Mouse (Mus musculus): Measurements from ENCODE around the gene Glis2. TPM values are rescaled to one million over a fixed set of nuclear protein-coding genes. Genes with fewer than 3 reads are reported as not detected.
"Not testable (repeated sequence)": the region's sequence is repeated elsewhere in the genome, so short reads cannot be mapped to it uniquely, and the experiment has no call there.

Glis2 gene
- total RNA-seq, 2 experiments from 2014 or later, result 27.6 to 34.5 TPM

- DNase-seq, result no peak
- intact Hi-C loops (cut with DNase I), result no loop called here
Observed at GRCm38 (mm10) chr16:4578630-4579029, 15.9 kb upstream of the Glis2 start.

GRCm38 (mm10) chr16:4581179-4581578 lies 13.3 kb upstream of the Glis2 start:
- intact Hi-C loops (cut with DNase I); DNase-seq: not testable (repeated sequence)

DNA sequence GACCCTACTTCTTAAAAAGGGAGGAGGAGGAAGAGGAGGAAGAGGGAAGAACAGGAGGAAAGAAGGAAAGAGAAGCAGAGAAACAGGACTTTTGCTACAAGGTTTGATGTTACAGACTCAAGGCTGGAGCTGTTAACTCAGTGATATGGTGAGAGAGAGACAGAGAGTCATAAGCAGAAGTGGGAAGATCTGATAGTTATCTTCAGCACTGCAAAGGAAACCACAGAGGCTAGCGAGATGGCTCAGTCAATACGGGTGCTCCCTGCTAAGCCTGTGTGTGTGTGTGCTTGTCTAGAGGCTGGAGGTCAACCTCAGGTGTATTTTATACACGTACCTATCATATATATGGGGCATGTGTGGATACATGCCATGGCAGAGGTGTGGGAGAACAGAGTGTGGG lies 10.7 kb upstream of the Glis2 start:
- DNase-seq, result no peak
- intact Hi-C loops (cut with DNase I), result no loop called here

DNA sequence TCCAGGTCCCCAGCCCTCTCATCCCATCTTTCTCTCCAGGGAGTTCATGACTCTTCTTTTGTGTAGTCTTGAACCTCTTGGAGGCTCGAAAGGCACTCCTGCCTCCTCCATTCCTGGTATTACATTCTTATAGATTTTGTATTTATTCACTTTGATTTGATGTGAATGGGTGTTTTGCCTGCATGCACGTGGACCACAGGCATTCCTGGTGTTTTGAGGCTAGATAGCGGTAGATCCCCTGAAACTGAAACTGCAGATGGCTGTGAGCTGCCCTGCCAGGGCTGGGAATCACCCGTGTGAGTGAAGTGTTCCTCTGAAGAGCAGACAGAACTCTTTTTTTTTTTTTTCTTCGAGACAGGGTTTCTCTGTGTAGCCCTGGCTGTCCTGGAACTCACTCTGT lies 10.1 kb upstream of the Glis2 start:
- intact Hi-C loops (cut with DNase I), result no loop called here
- DNase-seq, result no peak

DNA sequence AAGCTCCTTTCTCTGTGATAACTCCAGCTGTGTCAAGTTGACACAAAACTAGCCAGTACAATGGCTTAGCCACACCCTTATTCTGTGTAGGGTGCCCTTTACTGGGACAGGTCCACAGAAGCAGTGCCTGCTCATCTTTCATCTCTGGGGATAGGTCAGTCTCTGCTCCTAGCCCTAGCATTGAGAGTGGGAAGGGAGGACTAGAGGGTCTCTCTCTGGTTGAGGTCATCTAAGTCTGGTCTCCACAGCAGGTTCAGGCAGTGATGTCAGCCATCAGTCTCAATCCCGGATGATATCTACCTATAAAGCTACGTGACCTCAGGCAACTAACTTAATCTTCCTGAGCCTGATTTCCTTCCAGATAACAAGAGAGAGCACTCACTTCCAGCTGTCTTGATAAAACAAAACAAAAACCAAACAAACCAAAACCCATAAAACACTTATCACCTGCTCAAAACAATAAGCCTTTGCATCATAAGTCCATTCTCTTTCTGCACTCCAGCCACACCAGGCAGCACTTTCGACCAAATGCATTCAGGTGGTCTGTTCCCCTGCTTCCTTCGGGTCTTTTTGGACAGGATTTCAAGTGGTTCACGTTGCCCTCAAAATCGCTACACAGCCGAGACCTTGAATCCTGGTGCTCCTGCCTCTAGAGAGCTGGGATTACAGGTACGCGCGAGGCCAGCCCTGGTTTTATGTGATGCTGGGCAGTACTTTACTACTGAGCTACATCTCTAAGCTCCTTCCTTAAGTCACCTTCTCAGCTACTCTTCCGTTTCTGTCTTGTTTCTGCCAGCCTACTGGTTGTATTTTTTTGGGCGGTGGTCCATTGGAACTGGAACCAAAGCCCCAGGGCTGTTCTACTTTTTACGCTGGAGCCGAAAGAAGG lies 8.6 kb upstream of the Glis2 start:
- no peak for DNase-seq
- intact Hi-C loops (cut with DNase I), result loop anchor here (2.0 kb wide), 1 partner anchor 23 kb away; no protein-coding TSS in a partner anchor

GRCm38 (mm10) chr16:4586531-4587123 lies 7.9 kb upstream of the Glis2 start:
- peak; percentile 98 to 99 for DNase-seq
- intact Hi-C loops (cut with DNase I), result loop anchor here (2.0 kb wide), 1 partner anchor 24 kb away; no protein-coding TSS in a partner anchor

- intact Hi-C loops (cut with DNase I), result loop anchor here (2.0 kb wide), 1 partner anchor 25 kb away; no protein-coding TSS in a partner anchor
- peak in 1 of 2 experiments; percentile 50 for DNase-seq
Observed at GRCm38 (mm10) chr16:4587516-4588210, 6.8 kb upstream of the Glis2 start.

DNA sequence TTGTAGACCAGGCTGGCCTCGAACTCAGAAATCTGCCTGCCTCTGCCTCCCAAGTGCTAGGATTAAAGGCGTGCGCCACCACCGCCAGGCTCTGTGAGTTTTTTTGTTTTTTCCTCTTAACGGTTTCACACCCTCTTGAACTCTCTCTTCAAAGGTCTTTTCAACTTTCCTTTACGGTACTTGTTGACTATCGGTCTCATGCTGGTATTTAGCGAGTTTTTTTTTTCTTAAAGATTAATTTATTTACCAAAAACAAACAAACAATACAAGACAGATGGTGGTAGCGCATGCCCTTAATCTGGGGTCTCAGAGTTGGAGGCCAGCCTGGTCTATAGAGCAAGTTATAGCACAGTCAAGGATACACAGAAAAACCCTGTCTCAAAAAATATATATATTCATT lies 4.3 kb upstream of the Glis2 start:
- intact Hi-C loops (cut with DNase I), result no loop called here
- DNase-seq, result no peak

DNA sequence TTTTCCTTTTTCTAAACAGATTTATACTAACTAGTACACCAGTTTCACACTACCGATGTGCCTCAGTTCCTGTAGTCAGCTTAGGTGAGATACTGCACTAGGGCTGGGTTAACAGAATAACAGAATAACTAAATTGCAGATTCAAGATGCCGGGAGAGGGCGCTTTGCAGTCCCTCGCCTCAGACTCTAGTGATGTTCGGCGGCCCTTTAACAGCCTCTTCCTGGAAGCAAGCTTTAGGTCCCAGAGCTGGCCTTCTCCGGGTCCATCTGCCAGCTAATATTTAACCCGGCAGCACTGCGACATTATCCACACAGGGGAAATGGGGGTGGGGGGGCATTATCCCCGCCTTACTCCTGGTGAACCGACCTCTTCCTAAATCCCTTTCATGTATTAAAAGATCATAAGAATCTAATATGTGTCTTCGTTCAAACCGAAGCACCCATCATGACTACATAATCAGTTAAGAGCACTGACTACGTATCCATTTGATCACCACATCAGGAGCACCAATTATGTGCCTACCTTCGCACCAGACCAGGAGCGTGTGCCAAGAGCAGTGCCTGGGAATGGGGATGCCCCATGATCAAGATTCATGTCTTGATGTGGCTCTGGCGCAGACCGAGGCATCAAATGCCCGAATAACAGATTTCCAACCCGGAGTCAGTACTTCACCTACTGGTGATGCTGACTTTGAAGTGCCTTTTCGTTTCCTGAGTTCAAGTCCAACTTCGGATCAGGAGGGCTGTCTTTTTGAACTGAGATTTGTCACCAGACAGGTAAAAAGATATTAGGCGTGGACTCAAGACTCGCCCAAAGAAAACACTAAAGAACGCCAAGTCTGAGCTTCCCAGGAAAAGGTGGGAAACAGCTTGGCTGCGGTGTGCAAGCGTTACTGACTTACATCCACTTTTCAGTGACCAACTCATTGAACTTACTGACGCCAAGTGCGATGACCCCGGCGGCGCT lies 1.3 kb upstream of the Glis2 start:
- DNase-seq, result peak; percentile 69 to 75
- intact Hi-C loops (cut with DNase I), result loop anchor here (1.0 kb wide), 1 partner anchor 14 kb away; no protein-coding TSS in a partner anchor

- intact Hi-C loops (cut with DNase I), result no loop called here
- DNase-seq, result peak; percentile 61 to 63
Observed at GRCm38 (mm10) chr16:4594814-4595526, 457 bp downstream of the Glis2 start.

DNA sequence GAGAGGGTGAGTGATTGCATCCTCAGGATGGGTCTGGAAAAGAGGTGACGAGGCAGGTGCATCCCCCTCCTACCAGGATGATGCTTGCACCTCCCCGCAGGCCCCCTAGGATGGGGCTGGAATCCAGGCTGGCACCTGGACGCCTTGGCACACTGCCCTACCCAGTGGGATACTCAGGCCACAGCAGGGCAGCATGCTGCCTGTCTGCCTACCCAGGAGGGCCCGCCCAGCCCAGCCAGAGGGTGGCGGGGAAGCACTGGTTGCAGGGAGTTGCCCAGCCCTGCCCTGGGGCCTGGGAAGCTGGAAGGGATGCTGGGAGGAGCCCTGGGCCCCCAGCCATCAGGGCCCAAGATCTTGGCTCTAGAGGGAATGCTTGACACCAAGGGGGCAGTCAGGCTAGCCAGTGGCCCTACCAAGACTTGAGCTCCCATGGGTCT lies 1.0 kb downstream of the Glis2 start:
- intact Hi-C loops (cut with DNase I), result no loop called here

DNA sequence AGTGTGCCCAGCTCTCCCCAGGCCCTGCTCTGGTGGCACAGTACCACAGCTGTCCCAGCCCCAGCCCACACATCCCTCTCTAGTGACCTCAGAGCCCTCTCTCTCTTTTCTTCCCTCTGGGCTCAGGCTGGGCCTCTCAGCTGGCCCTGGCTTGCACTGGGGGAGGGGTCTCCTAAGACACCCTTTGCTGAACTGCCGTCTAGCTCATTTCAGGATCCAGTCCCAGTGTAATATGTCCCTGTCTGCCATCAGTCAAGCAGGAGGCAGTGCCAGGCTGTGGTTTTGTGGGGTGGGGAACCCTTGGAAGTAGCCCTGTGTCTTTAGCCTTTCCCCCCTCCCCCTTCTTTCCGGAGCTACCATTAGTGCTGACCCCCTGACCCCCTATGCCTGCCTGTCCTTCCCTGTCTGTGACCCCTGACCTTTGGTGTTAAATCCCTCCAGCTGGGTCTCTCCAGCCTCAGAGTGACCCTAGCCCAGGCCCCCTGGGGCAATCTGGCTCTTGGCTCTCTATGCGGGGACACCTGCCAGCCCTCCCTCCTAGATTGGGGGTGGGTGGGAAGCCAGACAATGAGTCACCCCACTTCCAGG lies 1.7 kb downstream of the Glis2 start:
- peak in 1 of 2 experiments; percentile 34 for DNase-seq
- intact Hi-C loops (cut with DNase I), result no loop called here

More for the DNA sequence above, 1.0 kb downstream of the Glis2 start:
- peak; percentile 63 to 67 for DNase-seq

DNA sequence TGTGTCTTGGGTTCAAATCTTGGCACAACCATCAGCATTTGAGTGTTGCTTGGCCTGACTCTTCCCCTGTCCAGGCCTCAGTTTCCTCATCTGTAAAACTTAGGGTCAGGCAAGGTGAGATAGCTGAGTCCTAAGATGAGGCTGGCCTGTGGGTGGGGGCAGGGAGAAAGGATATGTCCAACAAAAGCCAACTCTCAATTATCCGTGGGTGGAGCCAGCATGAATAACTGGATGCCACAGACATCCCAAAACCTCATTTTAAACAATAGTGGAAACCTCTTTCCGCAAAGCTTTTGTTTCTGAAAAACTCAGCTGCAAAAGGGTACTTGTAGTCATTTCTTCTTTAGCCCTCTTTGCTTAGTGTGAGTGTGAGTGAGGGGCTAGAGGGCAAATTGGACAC lies 2.3 kb downstream of the Glis2 start:
- DNase-seq, result peak in 1 of 2 experiments; percentile 9
- intact Hi-C loops (cut with DNase I), result no loop called here

GRCm38 (mm10) chr16:4597296-4597695 lies 2.8 kb downstream of the Glis2 start:
- intact Hi-C loops (cut with DNase I), result no loop called here
- DNase-seq, result peak in 1 of 2 experiments; percentile 59

- DNase-seq, result peak in 1 of 2 experiments; percentile 2
- intact Hi-C loops (cut with DNase I), result no loop called here
Observed at GRCm38 (mm10) chr16:4598041-4598440, 3.5 kb downstream of the Glis2 start.

DNA sequence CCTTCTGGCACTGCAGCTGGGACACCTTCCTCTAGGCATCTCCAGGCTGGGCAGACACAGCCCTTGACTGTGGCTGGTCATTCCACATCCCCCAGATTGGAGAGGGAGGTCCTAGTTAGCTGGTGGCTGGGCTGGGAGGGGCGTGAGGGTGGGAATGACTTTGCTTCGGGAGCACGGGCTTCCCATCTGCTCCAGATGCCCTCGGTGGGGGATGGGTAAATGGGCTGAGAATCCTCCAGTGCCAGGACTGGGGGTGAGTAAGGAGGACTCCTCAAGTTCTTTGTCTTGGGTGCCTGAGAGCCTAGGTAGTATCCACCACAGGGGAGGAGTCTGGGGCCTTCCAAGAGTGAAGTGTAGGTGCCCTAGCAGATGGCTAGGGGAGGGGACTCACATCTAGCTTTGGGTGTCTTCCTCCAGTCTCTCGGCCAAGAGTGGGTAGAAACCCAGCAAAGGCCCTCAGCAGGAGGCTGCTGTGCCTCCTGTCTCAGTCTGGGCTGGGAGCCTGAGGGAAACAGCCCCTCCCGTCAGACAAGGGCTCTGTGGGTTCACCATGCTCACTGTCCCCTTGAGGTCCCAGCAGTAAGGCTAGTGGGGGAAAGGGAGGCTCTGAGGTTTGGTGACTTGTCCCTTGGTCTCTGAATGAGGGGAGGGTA lies 4.5 kb downstream of the Glis2 start:
- peak in 1 of 2 experiments; percentile 8 for DNase-seq
- intact Hi-C loops (cut with DNase I), result no loop called here

DNA sequence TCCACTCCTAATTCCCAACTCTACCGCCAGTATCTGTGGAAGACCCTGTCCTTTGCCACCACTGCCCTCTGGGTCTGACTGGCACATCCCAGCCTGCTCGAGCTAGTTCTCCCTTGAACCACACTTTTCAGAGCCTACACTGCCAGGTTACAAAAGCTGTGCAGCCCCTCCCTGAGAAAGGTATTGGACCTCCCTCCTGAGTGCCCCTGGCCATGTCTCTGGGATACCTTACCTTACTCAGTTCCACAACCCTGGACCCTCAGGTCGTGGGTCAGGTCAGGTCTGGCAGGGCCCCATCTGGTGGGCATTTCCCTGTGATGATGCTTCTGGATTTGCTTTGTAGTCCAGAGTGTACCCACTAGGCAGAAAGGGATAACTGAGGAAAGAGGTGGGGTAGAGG lies 5.1 kb downstream of the Glis2 start:
- intact Hi-C loops (cut with DNase I), result loop anchor here (5.0 kb wide), 1 partner anchor 292 kb away; no protein-coding TSS in a partner anchor
- DNase-seq, result no peak

GRCm38 (mm10) chr16:4600701-4601310 lies 6.3 kb downstream of the Glis2 start:
- intact Hi-C loops (cut with DNase I), result loop anchor here (5.0 kb wide), 1 partner anchor 294 kb away; no protein-coding TSS in a partner anchor
- peak in 1 of 2 experiments; percentile 13 for DNase-seq
